Mouse (Mus musculus) liver, embryonic 11.5 days (tissue): ENCODE measurements around the gene Alg1. TPM values are rescaled to one million over a fixed set of nuclear protein-coding genes. Genes with fewer than 3 reads are reported as not detected.
A peak's percentile ranks its signal among the peaks of the same experiment; 100 is the strongest.

Source experiments
- ATAC-seq: fragments of 200-750 bp; cut with Nextera tagmentation; replicated peaks from 2 replicates; pipeline ENCODE4 v1.8.0; 2017; ENCODE audit warnings: moderate number of reproducible peaks, mild to moderate bottlenecking, moderate TSS enrichment, moderate library complexity; ENCODE audit not compliant: low FRiP score
- DNase-seq: peaks from one replicate; pipeline ENCODE4 v3.0.0-alpha.2; 2017; ENCODE audit warnings: low spot score
- H3K27ac ChIP-seq: fragments of 300-500 bp; sonication (generic); 2 replicates; pipeline ENCODE4 v1.5.1; 2014; ENCODE audit warnings: mild to moderate bottlenecking, low read depth, low read length, control low read depth
- H3K27me3 ChIP-seq: fragments of 300-500 bp; sonication (generic); replicated peaks from 2 replicates; pipeline ENCODE4 v1.6.1; 2014; ENCODE audit warnings: low read length, mixed read lengths; ENCODE audit not compliant: control insufficient read depth, insufficient read depth
- H3K36me3 ChIP-seq: fragments of 300-500 bp; sonication (generic); 2 replicates; pipeline ENCODE4 v1.6.1; 2014; ENCODE audit warnings: mild to moderate bottlenecking, low read length, moderate library complexity, mixed read lengths; ENCODE audit not compliant: control insufficient read depth, insufficient read depth
- H3K4me1 ChIP-seq: fragments of 300-500 bp; sonication (generic); replicated peaks from 2 replicates; pipeline ENCODE4 v1.6.1; 2014; ENCODE audit warnings: low read length, mixed read lengths; ENCODE audit not compliant: control insufficient read depth, insufficient read depth
- H3K4me2 ChIP-seq: fragments of 300-500 bp; sonication (generic); 2 replicates; pipeline ENCODE4 v1.6.1; 2014; ENCODE audit warnings: mild to moderate bottlenecking, control low read depth, moderate library complexity
- H3K4me3 ChIP-seq: fragments of 300-500 bp; sonication (generic); 2 replicates; pipeline ENCODE4 v1.5.1; 2014; ENCODE audit warnings: low read depth, low read length, control low read depth
- H3K9ac ChIP-seq: fragments of 300-500 bp; sonication (generic); 2 replicates; pipeline ENCODE4 v1.6.1; 2014; ENCODE audit warnings: low read depth, low read length, control low read depth
- H3K9me3 ChIP-seq: fragments of 300-500 bp; sonication (generic); 2 replicates; pipeline ENCODE4 v1.6.1; 2016; ENCODE audit warnings: low read length, inconsistent platforms, mixed read lengths; ENCODE audit not compliant: control insufficient read depth
- WGBS: fragments of 180-500 bp; shearing (Covaris S2); extraction: QIAGEN DNeasy Blood & Tissue Kit; methylation state at CpG from one replicate; pipeline ENCODE4 v1.1.7; 2014; 5-methylcytosine and 5-hydroxymethylcytosine counted together
- polyA plus RNA-seq: library from polyadenylated mRNA; unstranded; fragments of >200 nt; fragmentation: Nextera tagmentation; extraction: Ambion mirVana; gene quantifications from 2 replicates; pipeline ENCODE4 v1.2.1, GENCODE M21; 2014

Alg1 gene
- 25.8 and 31.5 TPM in 2 replicates for polyA plus RNA-seq

GRCm38 (mm10) chr16:5233418-5234313 is at the start of gene Alg1:
Gene Alg1 (plus strand): TSS chr16:5233621.
- peak; percentile 87 for DNase-seq
- no peaks in the 10 kb centered on the region; the same call in 1 of the 2 replicates for H3K36me3 ChIP-seq
- no peak within 1 kb of the TSS for H3K27ac ChIP-seq
- H3K4me1 ChIP-seq = peaks cover 4% of the 10 kb centered on the region
- H3K4me3 ChIP-seq = peak within 1 kb of the TSS; percentile 94
- 2% methylated on average over 47 of the region's 47 CpGs for WGBS
- H3K27me3 ChIP-seq = no peaks in the 10 kb centered on the region
- ATAC-seq = peak; percentile 97
- peak within 1 kb of the TSS; percentile 90 for H3K4me2 ChIP-seq
- no peaks in the 10 kb centered on the region for H3K9me3 ChIP-seq
- peak within 1 kb of the TSS; percentile 86 for H3K9ac ChIP-seq

- Histone ChIP-seq H3K27ac (no peak overlapping the region), H3K27me3 (0 out of 2 replicates have a peak, but pooled peaks cover 2% of the 10 kb centered on the region), H3K4me2 (no peak overlapping the region), H3K4me3 (no peak overlapping the region), H3K9me3 (no peaks in the 10 kb centered on the region), H3K9ac (no peak overlapping the region), H3K36me3 (no peaks in the 10 kb centered on the region), H3K4me1 (no peaks in the 10 kb centered on the region)
- WGBS = 53% methylated on average over 8 of the region's 8 CpGs
- DNase-seq (no peak), ATAC-seq (no peak)
Measured at GRCm38 (mm10) chr16:5184101-5184500, 49.3 kb upstream of the Alg1 start.

GRCm38 (mm10) chr16:5184956-5185355 is 48.5 kb upstream of the Alg1 start:
- no peaks in the 10 kb centered on the region for H3K36me3 ChIP-seq
- DNase-seq (no peak), ATAC-seq (no peak)
- WGBS = 85% methylated on average over 5 of the region's 5 CpGs
- no peak overlapping the region for H3K4me3 ChIP-seq
- no peak overlapping the region for H3K4me2 ChIP-seq
- no peaks in the 10 kb centered on the region for H3K9me3 ChIP-seq
- H3K27ac ChIP-seq = no peak overlapping the region
- no peak overlapping the region for H3K9ac ChIP-seq
- H3K4me1 ChIP-seq = no peaks in the 10 kb centered on the region
- 0 out of 2 replicates have a peak, but pooled peaks cover 2% of the 10 kb centered on the region for H3K27me3 ChIP-seq

DNA sequence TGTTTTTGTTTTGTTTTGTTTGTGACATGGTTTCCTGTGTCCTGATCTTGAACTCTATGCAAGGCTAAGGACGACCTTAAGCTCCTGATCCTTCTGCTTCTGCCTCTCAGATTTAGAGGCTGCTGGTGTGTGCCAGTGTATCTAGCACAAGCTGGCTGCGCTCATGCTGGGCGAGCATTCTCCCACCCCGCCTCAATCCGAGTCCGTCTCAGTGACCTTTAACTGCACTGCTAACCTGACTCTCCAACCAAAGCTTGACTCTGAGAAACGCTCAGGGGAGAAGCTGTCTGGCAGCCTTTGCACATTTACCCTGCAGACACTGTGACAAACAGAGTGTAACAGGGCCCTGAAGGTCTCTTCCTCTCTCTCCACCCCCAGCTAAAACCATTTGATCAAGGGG is 47.7 kb upstream of the Alg1 start:
- no peak for DNase-seq
- ATAC-seq = no peak
- Histone ChIP-seq H3K27ac (no peak overlapping the region), H3K27me3 (0 out of 2 replicates have a peak, but pooled peaks cover 2% of the 10 kb centered on the region), H3K4me1 (no peaks in the 10 kb centered on the region), H3K4me3 (no peak overlapping the region), H3K36me3 (no peaks in the 10 kb centered on the region), H3K4me2 (no peak overlapping the region), H3K9me3 (no peaks in the 10 kb centered on the region), H3K9ac (no peak overlapping the region)
- WGBS = 68% methylated on average over 7 of the region's 7 CpGs

DNA sequence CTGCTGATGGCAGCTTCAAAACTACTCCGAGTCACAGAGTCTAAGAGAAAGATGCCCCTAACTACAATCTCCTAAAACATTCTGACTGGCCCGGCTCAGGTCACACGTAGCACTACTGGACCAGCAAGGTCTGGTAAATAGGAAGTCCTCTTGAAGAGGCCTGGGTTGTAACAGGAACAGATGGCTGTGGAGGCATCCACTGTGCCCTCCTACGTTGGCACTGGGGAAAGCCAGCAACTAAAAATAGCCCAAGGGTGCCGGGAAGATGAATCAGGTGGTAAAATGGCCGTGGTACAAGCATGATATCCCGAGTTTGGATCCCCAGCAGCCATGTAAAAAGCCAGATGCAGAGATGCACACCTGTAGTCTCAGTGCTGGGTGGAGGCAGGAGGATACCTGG is 47.2 kb upstream of the Alg1 start:
- Histone ChIP-seq H3K36me3 (no peaks in the 10 kb centered on the region), H3K4me3 (no peak overlapping the region), H3K27me3 (0 out of 2 replicates have a peak, but pooled peaks cover 2% of the 10 kb centered on the region), H3K4me1 (no peaks in the 10 kb centered on the region), H3K9me3 (no peaks in the 10 kb centered on the region), H3K4me2 (no peak overlapping the region), H3K27ac (no peak overlapping the region), H3K9ac (no peak overlapping the region)
- DNase-seq (no peak), ATAC-seq (no peak)
- WGBS = 67% methylated on average over 7 of the region's 7 CpGs

DNA sequence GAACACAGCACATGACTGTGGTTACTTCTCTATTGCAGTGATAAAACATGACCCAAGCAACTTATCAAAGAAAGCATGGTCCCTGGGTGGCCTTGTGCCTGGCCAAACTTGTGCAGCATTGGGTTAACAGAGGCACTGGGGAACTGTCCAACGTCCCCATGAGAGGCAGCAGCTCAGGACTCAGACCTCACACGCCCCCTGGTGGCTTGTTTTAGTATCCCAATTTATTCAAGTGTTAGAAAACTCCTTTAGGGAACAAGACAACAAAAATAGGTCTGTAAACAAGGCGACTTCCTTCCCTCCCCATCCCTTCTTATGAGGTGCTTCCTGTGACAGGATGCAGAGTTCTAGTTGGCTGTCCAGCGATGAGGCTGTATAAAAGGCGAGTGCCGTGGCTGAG is 38.3 kb upstream of the Alg1 start:
- no peak overlapping the region for H3K4me2 ChIP-seq
- 29% methylated on average over 6 of the region's 6 CpGs for WGBS
- ATAC-seq = 0 out of 2 replicates have a peak, but pooled peaks have one; percentile 45
- peak; percentile 41 for DNase-seq
- no peak overlapping the region for H3K9ac ChIP-seq
- no peak overlapping the region for H3K27ac ChIP-seq
- H3K4me1 ChIP-seq = no peaks in the 10 kb centered on the region
- peaks cover 8% of the 10 kb centered on the region; the same call in 1 of the 2 replicates for H3K36me3 ChIP-seq
- H3K9me3 ChIP-seq = no peaks in the 10 kb centered on the region
- H3K27me3 ChIP-seq = no peaks in the 10 kb centered on the region
- no peak overlapping the region for H3K4me3 ChIP-seq

DNA sequence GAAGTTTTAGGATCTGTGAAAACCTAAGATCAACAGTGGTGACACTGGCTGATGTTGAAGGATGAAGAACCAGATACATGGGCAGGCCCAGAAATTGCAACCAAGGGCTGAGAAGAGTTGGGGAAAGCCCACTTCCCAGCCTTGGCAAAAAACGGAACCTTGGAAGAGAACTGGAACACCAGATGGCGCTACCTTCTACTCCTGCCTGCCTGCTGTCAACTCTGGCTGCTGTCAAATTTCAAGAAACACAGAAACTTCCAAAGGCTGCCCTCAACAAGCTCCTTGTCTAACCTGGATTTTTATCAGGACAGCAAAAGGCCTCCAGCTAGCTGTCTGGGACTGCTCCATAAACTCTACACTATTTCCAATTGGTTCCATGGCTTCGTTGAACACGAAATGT is 30.7 kb upstream of the Alg1 start:
- Histone ChIP-seq H3K4me2 (peak overlapping the region; percentile 96), H3K9ac (peak overlapping the region; percentile 74), H3K27ac (no peak overlapping the region), H3K4me3 (peak overlapping the region; percentile 90), H3K36me3 (peaks cover 12% of the 10 kb centered on the region; the same call in 1 of the 2 replicates), H3K4me1 (no peaks in the 10 kb centered on the region; the same call in 1 of the 2 replicates), H3K27me3 (no peaks in the 10 kb centered on the region), H3K9me3 (no peaks in the 10 kb centered on the region)
- 6% methylated on average over 4 of the region's 4 CpGs for WGBS
- DNase-seq (peak; percentile 39), ATAC-seq (no peak)

DNA sequence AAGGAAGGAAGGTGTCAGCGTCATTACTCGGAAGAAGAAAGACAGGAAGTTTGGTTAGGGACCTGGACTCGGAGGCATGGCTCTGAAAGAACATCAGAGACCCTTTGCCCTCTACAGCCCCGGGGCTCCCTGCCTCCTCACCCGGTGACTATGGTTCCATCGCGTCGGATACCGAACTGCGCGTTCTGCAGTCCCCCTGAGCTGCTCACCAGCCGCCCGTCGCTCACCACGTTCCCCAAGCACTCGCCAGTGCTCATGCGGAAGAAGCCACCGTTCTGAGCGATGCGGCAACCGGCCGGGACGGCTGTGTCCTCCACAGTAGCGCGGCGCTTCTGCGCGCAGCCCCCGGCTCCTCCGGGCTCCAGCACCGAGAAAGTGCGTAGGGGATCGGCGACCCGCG is 30.2 kb upstream of the Alg1 start:
- H3K4me2 ChIP-seq = peak overlapping the region; percentile 96
- DNase-seq (peak; percentile 43), ATAC-seq (peak; percentile 57; the same call in 1 of the 2 replicates)
- H3K36me3 ChIP-seq = peaks cover 12% of the 10 kb centered on the region; the same call in 1 of the 2 replicates
- WGBS = 1% methylated on average over 36 of the region's 36 CpGs
- peak overlapping the region; percentile 74 for H3K9ac ChIP-seq
- peak overlapping the region; percentile 30 for H3K27ac ChIP-seq
- no peaks in the 10 kb centered on the region for H3K27me3 ChIP-seq
- H3K4me1 ChIP-seq = no peaks in the 10 kb centered on the region; the same call in 1 of the 2 replicates
- H3K9me3 ChIP-seq = no peaks in the 10 kb centered on the region
- H3K4me3 ChIP-seq = peak overlapping the region; percentile 90
